Mouse (Mus musculus) midbrain, embryonic 15.5 days (tissue): ENCODE measurements around the gene Fndc3b. TPM values are rescaled to one million over a fixed set of nuclear protein-coding genes. Genes with fewer than 3 reads are reported as not detected.

Experiments used
- ATAC-seq: fragments of 200-750 bp; cut with Nextera tagmentation; replicated peaks from 2 replicates; pipeline ENCODE4 v1.8.0; 2017; ENCODE audit warnings: moderate TSS enrichment
- H3K27ac ChIP-seq: fragments of 300-500 bp; sonication (generic); 2 replicates; pipeline ENCODE4 v1.5.1; 2015; ENCODE audit warnings: mild to moderate bottlenecking, inconsistent platforms
- H3K27me3 ChIP-seq: fragments of 300-500 bp; sonication (generic); replicated peaks from 2 replicates; pipeline ENCODE4 v1.6.1; 2015; ENCODE audit warnings: inconsistent platforms
- H3K36me3 ChIP-seq: fragments of 300-500 bp; sonication (generic); replicated peaks from 2 replicates; pipeline ENCODE4 v1.6.1; 2015; ENCODE audit warnings: inconsistent platforms
- H3K4me1 ChIP-seq: fragments of 300-500 bp; sonication (generic); 2 replicates; pipeline ENCODE4 v1.6.1; 2015; ENCODE audit warnings: inconsistent platforms
- H3K4me2 ChIP-seq: fragments of 300-500 bp; sonication (generic); 2 replicates; pipeline ENCODE4 v1.6.1; 2015; ENCODE audit warnings: inconsistent platforms, mild to moderate bottlenecking, moderate library complexity
- H3K4me3 ChIP-seq: fragments of 300-500 bp; sonication (generic); 2 replicates; pipeline ENCODE4 v1.5.1; 2015; ENCODE audit warnings: mild to moderate bottlenecking, inconsistent platforms
- H3K9ac ChIP-seq: fragments of 300-500 bp; sonication (generic); 2 replicates; pipeline ENCODE4 v1.6.1; 2015; ENCODE audit warnings: mild to moderate bottlenecking, inconsistent platforms
- H3K9me3 ChIP-seq: fragments of 300-500 bp; sonication (generic); 2 replicates; pipeline ENCODE4 v1.6.1; 2016; ENCODE audit warnings: inconsistent platforms
- WGBS: fragments of 180-500 bp; shearing (Covaris S2); methylation state at CpG from one replicate; pipeline ENCODE4 v1.1.7; 2015; ENCODE audit warnings: mixed read lengths; 5-methylcytosine and 5-hydroxymethylcytosine counted together
- polyA plus RNA-seq: library from polyadenylated mRNA; unstranded; fragments of >200 nt; fragmentation: Nextera tagmentation; extraction: Ambion mirVana; gene quantifications from 2 replicates; pipeline ENCODE4 v1.2.1, GENCODE M21; 2015

Fndc3b gene
- polyA plus RNA-seq, 1 experiment from 2014 or later, result 9.7 TPM

DNA sequence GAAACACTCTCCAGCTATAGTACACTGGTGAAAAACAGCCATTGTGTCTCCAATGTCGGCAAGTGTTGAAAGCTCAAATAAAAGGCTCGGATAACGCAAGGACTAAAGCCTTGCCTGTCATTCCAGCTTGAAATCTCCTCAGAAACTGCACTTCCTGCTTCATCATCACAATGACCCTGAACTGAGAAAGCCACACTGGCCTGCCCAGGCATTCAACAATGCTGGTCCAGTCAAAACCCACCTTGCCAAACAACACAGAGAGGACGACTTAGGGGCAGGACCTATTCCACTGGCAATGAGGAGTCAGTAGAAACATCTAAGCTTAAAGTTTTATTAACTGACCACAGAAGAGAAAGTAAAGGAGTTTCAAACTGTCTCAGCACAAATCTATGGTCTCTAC, 6.1 kb downstream of the Fndc3b start:
- Histone ChIP-seq H3K27me3 (no peaks in the 10 kb centered on the region), H3K27ac (no peak overlapping the region), H3K36me3 (no peaks in the 10 kb centered on the region), H3K4me3 (no peak overlapping the region), H3K4me1 (peaks cover 10% of the 10 kb centered on the region), H3K9me3 (no peaks in the 10 kb centered on the region), H3K9ac (no peak overlapping the region), H3K4me2 (no peak overlapping the region)
- ATAC-seq, result no peak
- 44% methylated on average over 4 of the region's 4 CpGs for WGBS

GRCm38 (mm10) chr3:27704641-27705040, 6.5 kb downstream of the Fndc3b start:
- Histone ChIP-seq H3K36me3 (no peaks in the 10 kb centered on the region), H3K4me1 (peaks cover 10% of the 10 kb centered on the region), H3K9me3 (no peaks in the 10 kb centered on the region), H3K4me2 (no peak overlapping the region), H3K4me3 (no peak overlapping the region), H3K9ac (no peak overlapping the region), H3K27me3 (no peaks in the 10 kb centered on the region), H3K27ac (no peak overlapping the region)
- no peak for ATAC-seq
- WGBS, result 90% methylated on average over 9 of the region's 9 CpGs

DNA sequence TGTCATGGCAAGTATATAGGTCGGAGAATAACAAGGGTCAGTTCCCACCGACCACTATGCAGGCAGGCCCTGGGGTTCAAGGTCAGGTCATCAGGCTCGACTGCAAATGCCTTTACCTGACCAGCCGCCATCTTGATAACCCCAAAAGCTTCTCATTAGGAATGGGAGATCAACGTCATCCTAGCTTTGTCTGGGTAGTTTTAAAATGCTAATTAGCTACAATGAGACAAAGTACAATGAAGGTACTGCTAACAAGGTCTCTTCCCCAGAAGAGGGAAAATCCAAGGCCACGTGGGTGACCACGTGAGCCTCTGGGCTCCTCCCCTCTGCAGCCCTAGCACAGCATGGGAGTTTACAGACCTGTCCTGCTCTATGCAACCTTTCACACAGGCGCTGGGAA, 7.6 kb downstream of the Fndc3b start:
- WGBS, result 88% methylated on average over 8 of the region's 8 CpGs
- ATAC-seq, result no peak
- no peak overlapping the region for H3K4me3 ChIP-seq

DNA sequence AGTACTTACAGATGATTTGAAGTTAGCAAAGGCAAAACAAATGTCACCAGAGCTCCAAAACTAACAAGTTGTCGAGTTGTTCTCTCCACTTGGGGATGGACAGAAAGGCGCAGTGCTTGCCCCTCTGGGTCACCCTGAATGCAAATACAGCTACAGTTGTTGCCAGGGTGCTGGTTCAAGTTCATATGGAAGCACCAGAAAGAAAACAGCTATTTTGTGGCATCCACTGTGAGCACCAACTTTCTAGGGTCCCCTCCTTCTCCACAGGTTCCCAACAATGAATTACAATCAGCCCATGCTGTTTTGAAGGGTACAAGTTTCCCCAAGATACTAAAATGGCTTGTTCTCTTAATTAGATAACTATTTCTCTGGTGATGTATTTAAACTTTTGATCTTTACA, 8.0 kb downstream of the Fndc3b start:
- H3K4me3 ChIP-seq, result no peak overlapping the region
- no peak overlapping the region for H3K9ac ChIP-seq
- H3K4me1 ChIP-seq, result no peaks in the 10 kb centered on the region
- no peak for ATAC-seq
- H3K27me3 ChIP-seq, result no peaks in the 10 kb centered on the region
- H3K9me3 ChIP-seq, result no peaks in the 10 kb centered on the region
- H3K27ac ChIP-seq, result no peak overlapping the region
- no peaks in the 10 kb centered on the region for H3K36me3 ChIP-seq
- 93% methylated on average over 2 of the region's 2 CpGs for WGBS
- H3K4me2 ChIP-seq, result no peak overlapping the region

More for the DNA sequence above, 7.6 kb downstream of the Fndc3b start:
- no peak overlapping the region for H3K27ac ChIP-seq
- no peak overlapping the region for H3K9ac ChIP-seq
- H3K4me2 ChIP-seq, result no peak overlapping the region
- H3K36me3 ChIP-seq, result no peaks in the 10 kb centered on the region
- H3K27me3 ChIP-seq, result no peaks in the 10 kb centered on the region
- no peaks in the 10 kb centered on the region for H3K9me3 ChIP-seq
- H3K4me1 ChIP-seq, result no peaks in the 10 kb centered on the region

GRCm38 (mm10) chr3:27698671-27699070, 12.4 kb downstream of the Fndc3b start:
- ATAC-seq, result no peak
- Histone ChIP-seq H3K9ac (no peak overlapping the region), H3K9me3 (no peaks in the 10 kb centered on the region), H3K27ac (no peak overlapping the region), H3K36me3 (no peaks in the 10 kb centered on the region), H3K27me3 (no peaks in the 10 kb centered on the region), H3K4me1 (no peaks in the 10 kb centered on the region), H3K4me3 (no peak overlapping the region), H3K4me2 (no peak overlapping the region)
- 95% methylated on average over 6 of the region's 6 CpGs for WGBS

GRCm38 (mm10) chr3:27696449-27696797, 14.7 kb downstream of the Fndc3b start:
- no peak for ATAC-seq
- Histone ChIP-seq H3K4me2 (no peak overlapping the region), H3K9me3 (no peaks in the 10 kb centered on the region), H3K4me3 (no peak overlapping the region), H3K4me1 (no peaks in the 10 kb centered on the region), H3K36me3 (no peaks in the 10 kb centered on the region), H3K27me3 (no peaks in the 10 kb centered on the region), H3K27ac (no peak overlapping the region), H3K9ac (no peak overlapping the region)
- 81% methylated on average over 5 of the region's 5 CpGs for WGBS

- WGBS, result 78% methylated on average over 16 of the region's 16 CpGs
- Histone ChIP-seq H3K4me2 (no peak overlapping the region), H3K27ac (no peak overlapping the region), H3K9ac (no peak overlapping the region), H3K9me3 (no peaks in the 10 kb centered on the region), H3K4me3 (no peak overlapping the region), H3K27me3 (no peaks in the 10 kb centered on the region), H3K4me1 (no peaks in the 10 kb centered on the region), H3K36me3 (no peaks in the 10 kb centered on the region)
- ATAC-seq, result no peak
Observed at GRCm38 (mm10) chr3:27695612-27696448, 15.3 kb downstream of the Fndc3b start.

DNA sequence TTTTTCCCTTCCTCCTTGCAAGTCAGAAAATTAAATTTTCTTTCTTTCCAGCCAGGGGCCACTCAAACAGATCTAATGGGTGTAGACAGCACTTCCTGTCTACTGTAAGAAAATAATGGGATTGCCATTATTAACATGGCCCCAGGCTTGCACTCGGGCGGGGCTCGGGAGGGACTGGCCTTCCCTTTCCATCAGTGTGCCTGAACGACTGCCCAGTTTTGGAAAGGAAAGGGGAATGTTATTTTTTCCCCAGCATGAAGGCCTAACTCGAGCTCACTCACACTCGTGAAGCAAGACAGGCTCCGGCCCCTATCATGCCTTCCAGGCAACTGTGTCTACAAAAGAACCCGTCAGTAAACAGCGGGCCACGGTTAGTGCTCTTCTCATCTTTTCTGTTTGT, 16.5 kb downstream of the Fndc3b start:
- Histone ChIP-seq H3K9me3 (no peaks in the 10 kb centered on the region), H3K27ac (no peak overlapping the region), H3K27me3 (no peaks in the 10 kb centered on the region), H3K4me3 (no peak overlapping the region), H3K4me2 (no peak overlapping the region), H3K36me3 (no peaks in the 10 kb centered on the region), H3K9ac (no peak overlapping the region), H3K4me1 (no peaks in the 10 kb centered on the region)
- ATAC-seq, result no peak
- WGBS, result 86% methylated on average over 10 of the region's 10 CpGs

DNA sequence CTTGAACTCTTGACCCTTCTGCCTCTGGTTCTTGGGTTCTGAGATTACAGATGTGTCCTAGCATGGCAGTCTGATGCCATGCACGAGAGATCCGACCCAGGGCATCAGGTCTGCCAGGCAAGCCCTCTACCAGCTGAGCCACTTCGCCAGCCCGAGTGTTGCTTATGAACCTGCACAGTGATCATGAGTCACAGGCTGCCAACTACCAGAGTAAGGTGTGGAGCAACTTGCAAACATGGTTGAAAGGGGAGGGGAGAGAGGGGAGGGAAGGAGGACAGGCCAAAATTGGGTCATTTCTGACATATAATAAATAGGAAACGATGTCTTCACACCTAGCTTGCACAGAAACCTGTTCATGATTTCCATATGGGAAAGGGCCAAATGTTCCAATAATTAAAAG, 17.0 kb downstream of the Fndc3b start:
- no peak for ATAC-seq
- 93% methylated on average over 5 of the region's 5 CpGs for WGBS
- Histone ChIP-seq H3K9ac (no peak overlapping the region), H3K4me1 (no peaks in the 10 kb centered on the region), H3K9me3 (no peaks in the 10 kb centered on the region), H3K27ac (no peak overlapping the region), H3K36me3 (no peaks in the 10 kb centered on the region), H3K4me3 (no peak overlapping the region), H3K27me3 (no peaks in the 10 kb centered on the region), H3K4me2 (no peak overlapping the region)

- no peak for ATAC-seq
- Histone ChIP-seq H3K4me1 (0 out of 2 replicates have a peak, but pooled peaks cover 3% of the 10 kb centered on the region), H3K4me2 (no peak overlapping the region), H3K27me3 (no peaks in the 10 kb centered on the region), H3K27ac (no peak overlapping the region), H3K36me3 (no peaks in the 10 kb centered on the region), H3K9me3 (no peaks in the 10 kb centered on the region), H3K9ac (no peak overlapping the region), H3K4me3 (no peak overlapping the region)
- 89% methylated on average over 9 of the region's 9 CpGs for WGBS
Observed at GRCm38 (mm10) chr3:27691486-27692160, 19.5 kb downstream of the Fndc3b start.

- 71% methylated on average over 6 of the region's 6 CpGs for WGBS
- Histone ChIP-seq H3K9ac (no peak overlapping the region), H3K36me3 (no peaks in the 10 kb centered on the region), H3K9me3 (no peaks in the 10 kb centered on the region), H3K4me3 (no peak overlapping the region), H3K27ac (no peak overlapping the region), H3K4me1 (peaks cover 7% of the 10 kb centered on the region; the same call in 1 of the 2 replicates), H3K27me3 (no peaks in the 10 kb centered on the region), H3K4me2 (no peak overlapping the region)
- ATAC-seq, result 0 out of 2 replicates have a peak, but pooled peaks have one; percentile 30
Observed at GRCm38 (mm10) chr3:27690030-27690429, 21.1 kb downstream of the Fndc3b start.

DNA sequence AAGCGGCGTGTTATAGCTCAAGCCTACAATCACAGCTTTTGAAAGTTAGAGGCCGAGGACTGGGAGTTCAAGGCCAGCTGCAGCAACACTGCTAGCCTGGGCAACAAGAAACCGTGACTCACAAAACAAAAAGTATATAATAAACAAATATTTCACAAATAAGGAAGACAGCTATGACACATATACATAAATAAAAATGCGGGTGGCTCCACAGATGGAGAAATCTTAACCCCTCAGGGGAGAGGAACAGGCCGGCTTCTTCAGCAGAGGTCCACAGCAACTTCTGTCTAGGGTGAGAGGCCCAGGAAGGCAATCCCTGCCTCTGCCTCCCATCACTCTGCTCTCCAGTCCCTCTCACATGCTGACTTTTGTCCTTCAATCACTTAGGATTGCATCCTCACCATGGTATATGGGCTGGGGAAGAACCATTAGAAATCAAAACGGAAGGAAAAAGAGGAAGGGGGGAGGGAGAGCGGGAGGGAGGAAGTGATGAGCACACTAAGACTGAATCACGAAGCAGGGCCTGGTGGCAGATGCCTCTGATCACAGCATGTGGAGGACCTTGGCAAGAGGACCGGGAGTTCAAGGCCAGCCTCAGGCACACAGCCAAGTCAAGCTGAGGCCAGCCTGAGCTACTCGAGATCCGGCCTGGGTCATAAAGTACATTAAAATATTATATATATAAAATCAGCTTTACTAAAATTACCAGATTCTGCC, 21.8 kb downstream of the Fndc3b start:
- peaks cover 7% of the 10 kb centered on the region; the same call in 1 of the 2 replicates for H3K4me1 ChIP-seq
- H3K4me2 ChIP-seq, result no peak overlapping the region
- no peaks in the 10 kb centered on the region for H3K36me3 ChIP-seq
- no peak overlapping the region for H3K9ac ChIP-seq
- WGBS, result 84% methylated on average over 12 of the region's 12 CpGs
- H3K27me3 ChIP-seq, result no peaks in the 10 kb centered on the region
- no peak overlapping the region for H3K4me3 ChIP-seq
- no peaks in the 10 kb centered on the region for H3K9me3 ChIP-seq
- no peak overlapping the region for H3K27ac ChIP-seq
- ATAC-seq, result no peak
